Mouse (Mus musculus): ENCODE measurements around the gene Car2.

GRCm38 (mm10) chr3:14913774-14914173, 27.7 kb downstream of the Car2 start:
- TF ChIP-seq CTCF (IDR thresholded peaks at IDR 0.05; ENCODE audit: borderline replicate concordance, extremely low read depth, insufficient read depth, insufficient read length) (no peak), POLR2A (IDR thresholded peaks at IDR 0.05; ENCODE audit: borderline replicate concordance, extremely low read depth, insufficient read depth, insufficient read length, poor library complexity, severe bottlenecking) (no peak)
